Mouse (Mus musculus): ENCODE measurements around the gene Dlgap1.
A peak's percentile ranks its signal among the peaks of the same experiment; 100 is the strongest.
"Not testable (repeated sequence)": the region's sequence is repeated elsewhere in the genome, so short reads cannot be mapped to it uniquely, and the experiment has no call there.

Gene Dlgap1

GRCm38 (mm10) chr17:70541816-70542215 lies 572.9 kb downstream of the Dlgap1 start:
- DNase-seq: no peak

DNA sequence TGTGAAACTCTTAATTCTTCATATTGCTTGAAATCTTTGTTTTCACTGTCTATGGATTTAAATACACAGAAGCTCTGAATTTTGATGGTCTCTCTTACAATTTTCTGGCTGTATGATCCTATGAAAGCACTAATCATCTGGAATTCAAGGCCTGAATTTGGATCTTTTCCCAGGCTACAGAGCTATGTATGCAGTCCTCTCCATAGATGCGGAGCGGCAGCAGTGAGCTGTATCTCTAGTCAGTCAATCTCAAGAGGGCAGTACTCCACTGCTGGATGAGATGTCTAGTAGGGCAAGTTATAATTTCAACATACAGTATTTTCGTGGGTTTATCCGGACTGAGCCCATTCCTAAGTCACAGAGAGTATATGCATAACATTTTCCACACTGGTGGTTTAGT lies 581.9 kb downstream of the Dlgap1 start:
- DNase-seq: no peak

DNA sequence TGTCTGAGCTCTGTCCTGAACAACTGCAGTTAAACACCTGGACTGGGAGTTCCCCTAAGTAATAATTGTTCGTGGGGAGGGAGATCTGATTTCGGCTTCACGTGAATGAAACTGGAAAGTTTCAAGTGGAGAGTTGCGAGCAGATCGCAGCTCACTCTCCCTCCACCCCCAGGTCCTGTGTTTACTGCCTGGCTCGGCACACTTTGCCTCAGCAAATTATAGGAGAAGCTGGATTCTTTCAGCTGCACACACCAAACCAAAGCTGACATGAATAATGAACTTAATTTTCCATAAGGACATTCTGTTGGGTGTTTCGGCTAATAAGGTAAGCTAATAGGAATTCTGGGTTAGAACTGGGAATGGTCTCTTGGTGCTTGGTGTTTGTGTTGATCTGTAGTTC lies 592.7 kb downstream of the Dlgap1 start:
- DNase-seq: no peak

DNA sequence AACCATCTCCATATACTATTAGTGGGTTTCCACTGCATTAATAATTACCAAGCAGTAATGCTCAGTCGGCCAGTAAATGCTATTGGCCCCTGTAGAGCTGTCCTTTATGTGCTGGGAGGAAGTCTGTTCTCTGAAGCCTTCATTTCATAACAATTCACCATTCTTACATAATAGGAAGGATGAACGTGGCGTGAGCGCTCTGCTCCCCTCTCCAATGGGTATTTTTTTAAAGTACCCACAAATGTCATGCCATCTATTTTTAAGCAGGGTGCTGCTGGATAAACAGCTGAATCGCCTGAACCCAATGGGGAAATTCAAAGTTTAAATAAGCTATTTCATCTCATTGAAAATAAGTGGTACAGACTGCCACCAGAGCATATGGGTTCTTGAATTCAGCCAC lies 602.0 kb downstream of the Dlgap1 start:
- no peak for DNase-seq

- DNase-seq: no peak
Observed at GRCm38 (mm10) chr17:70583042-70583441, 614.2 kb downstream of the Dlgap1 start.

GRCm38 (mm10) chr17:70586735-70587425 lies 618.0 kb downstream of the Dlgap1 start:
- DNase-seq: no peak

DNA sequence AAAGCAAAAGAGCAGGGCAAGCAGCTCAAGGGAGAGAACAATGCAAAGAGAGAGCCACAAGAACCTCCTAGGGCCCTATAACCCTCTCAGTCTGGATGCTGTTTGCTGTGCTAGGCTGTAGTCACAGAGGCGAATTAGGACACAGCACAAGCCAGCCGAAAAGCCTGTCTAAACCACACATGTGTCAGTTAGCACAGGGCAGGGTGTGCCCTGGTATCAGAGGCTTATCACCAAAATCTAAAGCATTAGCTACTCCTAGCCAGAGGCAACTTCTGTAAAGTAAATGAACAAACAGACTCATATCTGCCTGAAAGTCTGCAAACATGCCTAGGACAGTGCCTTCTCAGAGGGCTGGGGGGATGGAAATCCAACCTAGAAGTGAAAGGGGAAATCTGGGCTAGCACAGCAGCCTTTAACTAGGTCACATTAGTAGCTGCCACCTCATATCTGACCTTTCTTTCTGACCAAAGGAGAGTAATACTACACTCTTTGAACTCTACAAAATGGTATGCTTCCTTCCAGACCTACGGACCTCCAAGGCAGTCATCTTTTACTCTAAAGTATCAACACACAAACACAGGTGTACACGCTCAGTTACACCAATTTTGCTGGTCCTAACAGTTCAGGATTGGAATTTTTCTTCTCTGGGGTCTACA lies 619.2 kb downstream of the Dlgap1 start:
- DNase-seq: not testable (repeated sequence)

GRCm38 (mm10) chr17:70588691-70589090 lies 619.8 kb downstream of the Dlgap1 start:
- DNase-seq: no peak

GRCm38 (mm10) chr17:70589140-70589539 lies 620.3 kb downstream of the Dlgap1 start:
- DNase-seq: no peak

GRCm38 (mm10) chr17:70590506-70590905 lies 621.6 kb downstream of the Dlgap1 start:
- DNase-seq: no peak

DNA sequence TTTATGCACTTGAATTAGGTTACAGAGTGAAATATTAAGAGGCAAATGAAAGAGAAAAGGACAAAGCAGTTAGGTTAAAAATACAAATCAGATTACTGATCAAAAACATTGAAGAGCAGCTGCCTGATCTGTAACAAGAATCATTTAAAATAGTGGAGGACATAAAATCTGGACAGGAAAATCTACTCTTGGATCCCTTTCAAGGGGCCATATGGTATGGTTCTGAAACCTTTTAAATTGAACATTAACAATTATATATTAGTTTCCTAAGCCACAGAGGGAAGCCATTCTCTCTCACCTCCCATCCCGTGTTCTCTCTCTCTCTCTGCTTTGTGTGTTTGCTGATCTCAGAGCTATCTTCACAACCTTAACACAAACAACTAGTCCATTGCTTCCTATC lies 625.4 kb downstream of the Dlgap1 start:
- no peak for DNase-seq

DNA sequence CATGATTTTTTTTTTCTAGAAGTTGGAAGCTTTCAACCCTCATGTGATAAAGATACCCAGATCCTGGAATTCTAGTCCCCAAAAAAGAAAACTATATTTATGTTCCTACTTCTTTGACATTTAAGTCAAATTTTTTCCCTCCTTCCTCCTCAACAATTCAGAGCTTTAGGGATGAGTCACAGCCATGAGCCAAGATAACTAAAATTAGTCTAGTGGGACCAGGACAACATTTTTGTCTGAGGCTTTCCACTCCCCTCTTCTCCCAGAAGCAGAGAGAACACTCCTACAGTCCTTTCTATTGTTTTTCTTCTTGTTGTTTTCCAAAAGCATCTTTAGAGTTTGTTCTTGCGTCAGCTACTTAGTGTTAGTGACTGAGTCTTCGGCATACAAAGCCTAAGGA lies 627.5 kb downstream of the Dlgap1 start:
- DNase-seq: no peak

- DNase-seq: no peak
Observed at GRCm38 (mm10) chr17:70600462-70600861, 631.6 kb downstream of the Dlgap1 start.

DNA sequence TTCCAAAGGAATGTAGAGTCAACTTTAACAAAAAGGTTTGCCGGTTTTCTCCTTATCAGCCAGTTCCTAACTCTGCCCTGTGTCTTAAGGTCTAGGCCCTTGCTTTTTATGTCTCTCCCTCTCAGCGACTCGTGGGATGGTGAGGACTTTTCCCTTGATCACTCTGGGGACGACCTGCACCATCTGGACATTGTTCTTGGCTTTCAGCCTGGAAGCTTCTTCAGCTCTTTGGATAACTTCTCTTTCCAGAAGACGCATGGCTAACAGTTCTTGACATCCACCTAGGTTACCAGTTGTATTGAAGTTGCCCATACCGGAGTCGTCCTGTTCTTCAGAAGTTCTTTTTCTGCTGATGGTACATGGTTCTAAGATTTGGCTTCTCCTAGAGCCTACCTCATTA lies 633.2 kb downstream of the Dlgap1 start:
- no peak for DNase-seq

GRCm38 (mm10) chr17:70605659-70606058 lies 636.8 kb downstream of the Dlgap1 start:
- DNase-seq: no peak

- DNase-seq: no peak
Observed at GRCm38 (mm10) chr17:70612171-70612570, 643.3 kb downstream of the Dlgap1 start.

GRCm38 (mm10) chr17:70613897-70614296 lies 645.0 kb downstream of the Dlgap1 start:
- no peak for DNase-seq

GRCm38 (mm10) chr17:70614407-70615060 lies 645.7 kb downstream of the Dlgap1 start:
- no peak for DNase-seq

- DNase-seq: no peak
Observed at GRCm38 (mm10) chr17:70622493-70622892, 653.6 kb downstream of the Dlgap1 start.

DNA sequence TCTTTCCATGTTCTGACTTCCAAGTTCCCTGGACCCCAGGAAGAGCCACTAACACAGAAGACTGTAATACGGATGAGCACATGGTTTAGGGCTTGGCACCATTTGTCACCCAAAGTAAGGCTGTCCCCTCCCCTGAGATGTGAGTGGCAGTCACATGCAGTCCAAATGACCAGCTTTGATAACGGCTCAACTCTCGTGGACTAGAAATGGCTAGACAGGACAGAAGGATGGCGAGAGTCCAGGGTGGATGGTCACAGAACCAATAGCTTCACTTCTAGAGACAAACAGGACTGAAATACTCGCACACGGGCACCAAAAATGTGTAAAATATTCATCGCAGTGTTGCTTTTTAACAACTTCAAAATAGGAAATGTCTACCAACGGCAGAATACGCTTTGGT lies 657.5 kb downstream of the Dlgap1 start:
- no peak for DNase-seq

DNA sequence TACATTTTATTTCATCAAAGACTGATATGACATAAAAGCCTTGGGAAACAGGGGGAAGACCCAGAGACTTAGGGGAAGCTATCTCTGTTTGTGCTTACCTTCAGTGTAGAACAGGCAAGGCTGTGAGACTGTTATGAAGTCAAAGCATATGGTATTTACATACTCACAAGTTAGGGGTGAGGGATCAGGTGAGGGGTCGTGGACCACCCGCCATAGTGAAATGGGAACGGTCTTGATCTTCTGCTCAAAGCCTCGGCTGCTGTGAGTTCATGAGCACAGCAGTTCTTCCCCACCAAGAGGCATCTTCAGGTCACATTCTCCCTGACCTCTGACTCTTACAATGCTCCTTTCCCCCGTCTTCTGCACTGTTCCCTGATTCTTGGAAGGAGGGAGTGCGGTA lies 658.1 kb downstream of the Dlgap1 start:
- no peak for DNase-seq

GRCm38 (mm10) chr17:70629653-70630378 lies 660.9 kb downstream of the Dlgap1 start:
- peak; percentile 6 for DNase-seq

DNA sequence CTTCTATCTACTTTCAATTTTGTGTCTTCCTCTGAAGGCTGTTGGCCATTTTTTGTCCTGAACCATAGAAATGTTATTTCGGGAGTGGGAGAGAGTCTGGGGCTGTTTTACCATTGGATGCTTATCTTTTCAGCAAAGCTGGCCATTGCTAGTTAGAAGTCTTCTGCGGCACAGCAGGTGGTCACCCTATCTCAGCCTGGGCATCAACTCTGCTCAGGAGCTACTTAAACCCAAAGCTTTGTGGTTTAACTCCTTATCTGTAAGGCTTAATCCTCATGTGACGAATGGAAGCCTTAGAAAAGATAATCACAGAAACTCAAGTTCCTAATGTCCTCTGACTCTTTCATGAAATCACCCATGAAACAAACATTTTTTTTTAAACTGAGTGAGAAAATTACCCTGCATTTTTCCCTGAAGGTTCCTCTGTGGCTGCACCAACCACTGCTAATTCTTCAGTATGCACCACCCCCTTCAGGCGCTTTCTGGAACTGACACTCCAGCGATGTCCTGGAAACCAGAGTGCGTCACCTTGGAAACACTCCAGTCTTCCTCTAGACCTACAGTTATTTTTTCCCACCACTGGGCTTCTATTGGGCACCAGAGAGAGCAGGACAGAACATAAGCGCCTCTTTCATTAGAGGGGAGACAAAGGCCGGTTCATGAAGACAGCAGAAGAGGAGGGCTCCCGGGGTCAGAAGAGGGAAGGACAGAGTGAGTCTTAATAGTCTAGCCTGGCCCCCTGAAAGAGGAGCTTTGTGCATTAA lies 664.5 kb downstream of the Dlgap1 start:
- DNase-seq: peak; percentile 72
